Mouse (Mus musculus): ENCODE measurements around the gene Kif2c.

Kif2c gene

GRCm38 (mm10) chr4:117123546-117124217 lies 58.8 kb downstream of the Kif2c start:
- POLR2A ChIA-PET = interaction anchor here in 3 of 4 experiments (0.6 to 69.1 kb wide), 10 partner anchors 9 to 292 kb away, joined by 3 to 3713 read pairs (median 124); partner anchors contain the start of genes Plk3 (in 3 of the 3), Rps8 (in 2 of the 3), Btbd19 (in 1 of the 3) and Kif2c (in 1 of the 3)

GRCm38 (mm10) chr4:117122209-117122608 lies 60.2 kb downstream of the Kif2c start:
- CTCF ChIA-PET = interaction anchor here in 3 of 4 experiments (0.9 to 3.9 kb wide), 10 partner anchors 10 to 148 kb away, joined by 3 to 78 read pairs (median 24); partner anchors contain the start of gene Plk3 (in 2 of the 3)
- POLR2A ChIA-PET = interaction anchor here (0.5 to 69.1 kb wide), 25 partner anchors 11 to 457 kb away, joined by 3 to 3713 read pairs (median 5); partner anchors contain the start of genes Plk3 (in 3 of the 4), Kif2c (in 2 of the 4), Rps8 (in 2 of the 4) and Btbd19 (in 1 of the 4)

More at GRCm38 (mm10) chr4:117123546-117124217, 58.8 kb downstream of the Kif2c start:
- CTCF ChIA-PET = interaction anchor here in 3 of 4 experiments (0.7 to 1.4 kb wide), 3 partner anchors 15 to 27 kb away, joined by 3 to 12 read pairs (median 4); no protein-coding TSS in a partner anchor

GRCm38 (mm10) chr4:117120445-117121414 lies 61.7 kb downstream of the Kif2c start:
- CTCF ChIA-PET = interaction anchor here (0.6 to 3.9 kb wide), 65 partner anchors 8 to 716 kb away, joined by 3 to 78 read pairs (median 5); partner anchors contain the start of genes Hectd3 (in 3 of the 4), Plk3 (in 3 of the 4), Ptch2 (in 3 of the 4) and Ccdc163 (in 1 of the 4)
- POLR2A ChIA-PET = interaction anchor here (0.5 to 69.1 kb wide), 129 partner anchors 8 to 1951 kb away, joined by 3 to 3713 read pairs (median 4); partner anchors contain the start of genes Plk3 (in 4 of the 4), Ptch2 (in 4 of the 4), Rps8 (in 4 of the 4) and Ccdc163 (in 3 of the 4)

- ChIA-PET CTCF (interaction anchor here (0.6 to 3.9 kb wide), 44 partner anchors 9 to 412 kb away, joined by 3 to 78 read pairs (median 5); partner anchors contain the start of genes Hectd3 (in 2 of the 4), Plk3 (in 2 of the 4), Ptch2 (in 2 of the 4) and Ccdc163 (in 1 of the 4)), POLR2A (interaction anchor here (0.5 to 69.1 kb wide), 104 partner anchors 9 to 1059 kb away, joined by 3 to 3713 read pairs (median 5); partner anchors contain the start of genes Plk3 (in 4 of the 4), Ptch2 (in 4 of the 4), Rps8 (in 4 of the 4) and Hectd3 (in 3 of the 4))
These were observed 62.4 kb downstream of the Kif2c start for GRCm38 (mm10) chr4:117120052-117120444.

- POLR2A ChIA-PET = interaction anchor here (0.5 to 69.1 kb wide), 67 partner anchors 9 to 1060 kb away, joined by 3 to 3713 read pairs (median 8); partner anchors contain the start of genes Plk3 (in 4 of the 4), Hectd3 (in 3 of the 4), Ptch2 (in 3 of the 4) and Rps8 (in 3 of the 4)
- CTCF ChIA-PET = interaction anchor here (0.6 to 3.9 kb wide), 17 partner anchors 9 to 117 kb away, joined by 3 to 78 read pairs (median 16); partner anchors contain the start of genes Kif2c (in 1 of the 4), Plk3 (in 1 of the 4) and Ptch2 (in 1 of the 4)
These were observed 62.8 kb downstream of the Kif2c start for GRCm38 (mm10) chr4:117119636-117120035.

- CTCF ChIA-PET = interaction anchor here in 2 of 4 experiments (0.6 to 1.6 kb wide), 3 partner anchors 14 to 22 kb away, joined by 3 to 4 read pairs (median 3); no protein-coding TSS in a partner anchor
- POLR2A ChIA-PET = interaction anchor here in 3 of 4 experiments (0.6 to 69.1 kb wide), 9 partner anchors 15 to 433 kb away, joined by 3 to 3713 read pairs (median 180); partner anchors contain the start of genes Plk3 (in 3 of the 3), Rps8 (in 2 of the 3), Btbd19 (in 1 of the 3) and Kif2c (in 1 of the 3)
These were observed 64.5 kb downstream of the Kif2c start for GRCm38 (mm10) chr4:117117931-117118330.

- POLR2A ChIA-PET = interaction anchor here in 3 of 4 experiments (0.6 to 69.1 kb wide), 10 partner anchors 11 to 369 kb away, joined by 3 to 3713 read pairs (median 96); partner anchors contain the start of genes Plk3 (in 3 of the 3), Btbd19 (in 2 of the 3), Rps8 (in 2 of the 3) and Tctex1d4 (in 2 of the 3)
- CTCF ChIA-PET = interaction anchor here in 2 of 4 experiments (0.6 to 1.1 kb wide), 3 partner anchors 18 to 132 kb away, joined by 3 to 5 read pairs (median 5); partner anchors contain the start of gene Plk3 (in 1 of the 2)
These were observed 66.8 kb downstream of the Kif2c start for GRCm38 (mm10) chr4:117115592-117115991.

- ChIA-PET POLR2A (interaction anchor here in 2 of 4 experiments (0.9 to 69.1 kb wide), 5 partner anchors 18 to 39 kb away, joined by 3 to 3713 read pairs (median 393); partner anchors contain the start of genes Plk3 (in 2 of the 2), Rps8 (in 2 of the 2), Btbd19 (in 1 of the 2) and Kif2c (in 1 of the 2)), CTCF (interaction anchor here in 1 of 4 experiments (1.3 kb wide), 1 partner anchor 28 kb away, joined by 3 read pairs; no protein-coding TSS in a partner anchor)
These were observed 69.2 kb downstream of the Kif2c start for GRCm38 (mm10) chr4:117113237-117113636.

- POLR2A ChIA-PET = interaction anchor here (0.8 to 69.1 kb wide), 24 partner anchors 9 to 426 kb away, joined by 3 to 3713 read pairs (median 5); partner anchors contain the start of genes Btbd19 (in 3 of the 4), Ptch2 (in 3 of the 4), Plk3 (in 2 of the 4) and Prdx1 (in 2 of the 4)
These were observed 71.5 kb downstream of the Kif2c start for GRCm38 (mm10) chr4:117110985-117111384.

GRCm38 (mm10) chr4:117110249-117110648 lies 72.2 kb downstream of the Kif2c start:
- ChIA-PET CTCF (interaction anchor here (0.5 to 3.1 kb wide), 22 partner anchors 9 to 390 kb away, joined by 3 to 30 read pairs (median 4); partner anchors contain the start of genes Btbd19 (in 1 of the 4), Kif2c (in 1 of the 4), Plk3 (in 1 of the 4) and Ptch2 (in 1 of the 4)), POLR2A (interaction anchor here (0.6 to 69.1 kb wide), 29 partner anchors 9 to 514 kb away, joined by 3 to 3713 read pairs (median 4); partner anchors contain the start of genes Btbd19 (in 3 of the 4), Ptch2 (in 3 of the 4), Plk3 (in 2 of the 4) and Rps8 (in 2 of the 4))

More at GRCm38 (mm10) chr4:117110985-117111384, 71.5 kb downstream of the Kif2c start:
- CTCF ChIA-PET = interaction anchor here (0.6 to 3.1 kb wide), 19 partner anchors 9 to 390 kb away, joined by 3 to 30 read pairs (median 4); partner anchors contain the start of genes Kif2c (in 1 of the 4), Plk3 (in 1 of the 4), Ptch2 (in 1 of the 4) and Tesk2 (in 1 of the 4)
